Mouse (Mus musculus) right cerebral cortex, postnatal 10 days (tissue): Measurements from ENCODE around the gene Bbs7.
"Not testable (repeated sequence)": the region's sequence is repeated elsewhere in the genome, so short reads cannot be mapped to it uniquely, and the experiment has no call there.

Source experiments
- DNase-seq, 2 experiments: peaks; one replicate each; pipeline ENCODE4 v3.0.0; 2021; ENCODE audit warnings: low spot score in 2 of 2

The Bbs7 gene

GRCm38 (mm10) chr3:36613202-36613907 is at the start of gene Bbs7:
Bbs7 (minus strand) TSS chr3:36613477.
- DNase-seq = peak; percentile 98 to 99

DNA sequence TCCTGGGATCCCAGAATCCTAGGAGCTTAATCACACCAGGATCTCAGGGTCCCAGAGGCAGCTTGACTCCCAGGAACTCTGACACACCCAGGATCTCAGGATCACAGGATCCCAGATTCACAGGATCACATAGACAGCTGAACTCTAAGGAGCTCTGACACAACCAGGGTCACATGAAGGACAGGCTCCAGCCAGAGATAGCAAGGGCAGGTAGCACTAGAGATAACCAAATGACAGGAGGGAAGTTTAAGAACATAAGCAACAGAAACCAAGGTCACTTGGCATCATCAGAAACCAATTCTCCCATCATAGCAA is 31.9 kb upstream of the Bbs7 start:
- not testable (repeated sequence) for DNase-seq

- DNase-seq = no peak
Measured at GRCm38 (mm10) chr3:36644554-36645244, 31.4 kb upstream of the Bbs7 start.

- no peak for DNase-seq
Measured at GRCm38 (mm10) chr3:36643354-36643753, 30.1 kb upstream of the Bbs7 start.

- DNase-seq = no peak
Measured at GRCm38 (mm10) chr3:36642736-36643135, 29.5 kb upstream of the Bbs7 start.

- DNase-seq = no peak
Measured at GRCm38 (mm10) chr3:36640787-36641186, 27.5 kb upstream of the Bbs7 start.

DNA sequence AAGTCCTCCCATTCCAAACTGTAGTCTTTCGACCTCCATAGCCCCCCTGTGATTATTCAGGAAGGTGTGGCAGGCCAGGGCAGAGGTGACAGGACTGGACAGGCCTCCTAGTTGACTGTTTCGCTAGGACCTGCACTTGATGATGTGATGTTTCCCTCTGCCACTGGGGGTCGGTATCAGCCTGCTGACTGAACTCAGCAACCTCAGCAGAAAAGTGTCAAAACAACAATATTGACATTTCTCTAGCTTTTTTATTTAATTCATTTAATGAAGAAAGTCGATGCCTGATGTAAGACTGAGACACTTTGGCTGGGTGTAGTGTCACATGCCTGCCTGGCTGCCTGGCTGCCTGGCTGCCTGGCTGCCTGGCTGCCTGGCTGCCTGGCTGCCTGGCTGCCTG is 22.2 kb upstream of the Bbs7 start:
- peak; percentile 58 to 70 for DNase-seq

DNA sequence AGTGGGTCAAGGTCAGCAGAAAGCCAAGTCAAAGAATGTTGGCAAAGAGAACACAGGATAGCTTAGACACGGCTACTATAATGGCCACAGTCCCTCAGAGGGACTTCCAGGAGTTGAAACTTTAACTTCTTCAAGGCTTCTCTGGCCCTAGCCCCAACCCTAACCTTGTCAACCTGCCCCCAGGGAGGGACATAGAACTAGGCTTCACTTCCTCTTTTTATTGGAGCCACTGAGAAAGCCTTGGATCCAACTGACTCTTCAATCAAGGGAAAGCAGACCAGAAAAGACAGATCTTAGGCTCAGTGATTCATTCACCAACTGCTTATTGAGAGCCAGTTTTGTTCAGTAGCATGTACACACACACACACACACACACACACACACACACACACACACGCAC is 13.5 kb upstream of the Bbs7 start:
- no peak for DNase-seq

DNA sequence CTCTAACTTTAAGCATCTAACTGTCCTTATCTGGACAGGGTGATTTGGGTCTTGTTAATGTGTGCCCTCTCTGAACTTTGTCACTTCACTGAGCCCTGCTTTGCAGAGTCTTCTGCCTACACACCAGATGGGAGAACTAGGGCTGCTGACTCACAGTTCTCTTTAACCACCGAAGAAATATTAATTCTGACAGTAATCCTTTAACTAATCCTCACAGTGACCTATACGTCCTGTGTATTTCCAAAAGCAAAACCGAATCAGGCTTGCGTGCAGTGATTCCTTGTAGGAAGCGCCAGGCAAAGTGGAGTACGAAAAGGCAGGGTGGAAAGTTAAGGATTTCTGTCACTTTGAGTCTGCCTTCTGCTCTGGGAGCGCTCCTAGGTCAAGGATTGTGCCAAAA is 4.9 kb upstream of the Bbs7 start:
- DNase-seq = no peak

DNA sequence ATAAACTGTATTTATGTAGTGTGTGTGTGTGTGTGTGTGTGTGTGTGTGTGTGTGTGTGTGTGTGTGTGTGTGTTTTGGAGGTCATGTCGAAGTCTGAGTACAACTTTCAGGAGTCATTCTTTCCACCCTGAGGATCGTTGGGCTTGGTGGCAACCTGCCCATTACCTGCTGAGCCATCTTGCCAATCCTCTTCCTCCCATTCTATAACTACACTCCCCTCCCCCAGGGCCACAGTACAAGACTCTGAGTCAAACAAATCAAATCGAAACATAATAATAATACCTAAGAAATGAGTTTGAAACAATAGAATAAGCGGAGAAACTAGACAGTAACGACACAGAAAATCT is 605 bp upstream of the Bbs7 start:
- DNase-seq = peak; percentile 35 to 42

GRCm38 (mm10) chr3:36612687-36613086 is 590 bp downstream of the Bbs7 start:
- DNase-seq = no peak

GRCm38 (mm10) chr3:36605894-36606783 is 7.1 kb downstream of the Bbs7 start:
- DNase-seq = no peak

DNA sequence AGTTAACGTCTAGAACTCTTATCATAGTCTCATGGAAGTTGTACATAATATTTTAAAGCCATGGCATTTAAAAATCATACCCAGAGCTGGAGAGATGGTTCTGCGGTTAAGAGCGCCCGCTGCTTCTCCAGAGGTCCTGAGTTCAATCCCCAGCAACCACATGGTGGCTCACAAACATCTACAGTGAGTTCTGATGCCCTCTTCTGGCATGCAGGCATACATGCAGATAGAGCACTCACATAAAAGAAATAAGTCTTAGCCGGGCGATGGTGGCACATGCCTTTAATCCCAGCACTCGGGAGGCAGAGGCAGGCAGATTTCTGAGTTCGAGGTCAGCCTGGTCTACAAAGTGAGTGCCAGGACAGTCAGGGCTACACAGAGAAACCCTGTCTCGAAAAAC is 13.5 kb downstream of the Bbs7 start:
- DNase-seq = not testable (repeated sequence)

DNA sequence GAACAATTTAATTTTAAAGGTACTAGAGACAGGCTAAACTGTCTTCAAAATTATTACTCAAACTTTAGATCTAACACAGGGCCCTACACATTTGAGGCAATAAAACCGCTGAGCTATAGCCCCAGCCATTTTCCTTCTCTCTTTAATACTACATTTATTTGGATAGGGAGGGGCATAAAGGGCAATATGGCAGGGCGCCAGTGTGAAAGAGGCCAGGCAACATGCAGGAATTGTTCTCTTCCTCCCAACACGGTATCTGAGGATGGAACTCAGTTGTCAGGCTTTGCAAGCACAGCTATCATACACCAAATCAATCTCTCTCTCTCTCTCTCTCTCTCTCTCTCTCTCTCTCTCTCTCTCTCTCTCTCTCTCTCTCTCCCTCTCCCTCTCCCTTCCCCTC is 14.5 kb downstream of the Bbs7 start:
- no peak for DNase-seq

DNA sequence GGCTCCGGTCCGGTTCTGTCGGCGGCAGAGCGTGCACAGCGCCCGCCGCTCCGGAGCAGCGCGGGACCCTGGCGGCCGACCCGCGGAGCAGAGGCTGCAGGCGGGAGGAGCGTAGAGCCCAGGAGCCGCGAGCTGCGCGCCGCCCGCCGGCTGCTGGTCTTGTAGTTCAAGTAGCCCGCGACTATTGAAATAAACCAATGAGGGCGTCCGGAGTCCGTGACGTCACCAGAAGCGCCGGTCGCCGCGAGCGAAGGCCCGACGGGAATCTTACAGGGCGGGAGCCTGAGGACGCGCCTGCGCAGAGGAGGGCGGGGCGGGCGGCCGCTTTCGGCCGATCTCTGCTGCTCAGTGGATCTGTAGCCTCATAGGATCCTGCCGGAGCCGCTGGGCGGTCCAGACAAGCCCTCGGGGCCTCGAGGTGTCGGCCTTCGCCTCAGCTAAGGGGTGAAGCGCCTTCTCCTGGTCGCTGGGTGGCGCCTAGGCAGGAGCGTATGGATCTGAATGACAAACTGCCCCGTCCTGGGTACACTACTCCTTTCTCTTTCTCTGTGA is 41.4 kb downstream of the Bbs7 start, which contains the start of gene Ccna2:
TSS of gene Ccna2 (minus strand) at position 324 of the 552 bp plus-strand sequence.
- DNase-seq = peak; percentile 99

DNA sequence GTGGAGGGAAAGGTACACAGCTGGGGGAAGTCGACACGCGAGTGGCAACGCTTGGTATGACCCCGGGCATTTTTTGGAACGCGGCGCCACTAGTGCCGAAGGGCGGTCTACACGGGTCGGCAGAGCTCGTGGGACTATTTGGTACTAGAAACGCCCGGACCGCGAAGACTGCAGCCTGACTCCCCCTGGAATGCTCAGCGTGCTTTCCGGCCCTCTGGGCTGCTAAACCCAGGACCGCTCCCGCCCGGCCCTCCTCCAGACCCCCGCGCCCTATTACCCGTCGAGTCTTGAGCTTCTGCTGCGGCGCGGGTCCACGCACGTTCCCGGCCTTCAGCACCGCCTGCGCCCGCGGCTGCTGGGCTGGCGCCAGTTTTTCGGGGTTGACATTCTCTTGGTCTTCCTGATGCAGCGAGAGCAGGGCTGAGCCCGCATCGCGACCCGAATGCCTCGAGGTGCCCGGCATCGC is 41.9 kb downstream of the Bbs7 start:
- no peak for DNase-seq

DNA sequence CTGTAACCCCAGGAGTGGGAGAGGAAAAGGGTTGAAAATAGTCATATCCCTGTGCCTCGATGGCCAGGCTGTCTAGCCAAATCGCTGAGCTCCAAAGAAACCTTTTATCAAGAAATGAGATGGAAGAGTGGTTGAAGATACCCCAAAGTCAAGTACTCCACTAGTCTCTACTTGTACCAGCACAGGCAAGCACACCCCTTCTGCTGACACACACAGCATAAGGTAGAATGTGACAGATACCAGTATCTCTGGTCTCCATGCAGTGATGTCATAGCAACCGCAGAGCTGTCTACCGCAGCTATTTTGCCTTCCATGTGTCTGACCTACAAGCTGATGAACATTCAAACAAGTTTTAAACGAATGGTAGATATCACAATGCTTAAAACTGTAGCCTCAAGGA is 43.4 kb downstream of the Bbs7 start:
- DNase-seq = no peak

DNA sequence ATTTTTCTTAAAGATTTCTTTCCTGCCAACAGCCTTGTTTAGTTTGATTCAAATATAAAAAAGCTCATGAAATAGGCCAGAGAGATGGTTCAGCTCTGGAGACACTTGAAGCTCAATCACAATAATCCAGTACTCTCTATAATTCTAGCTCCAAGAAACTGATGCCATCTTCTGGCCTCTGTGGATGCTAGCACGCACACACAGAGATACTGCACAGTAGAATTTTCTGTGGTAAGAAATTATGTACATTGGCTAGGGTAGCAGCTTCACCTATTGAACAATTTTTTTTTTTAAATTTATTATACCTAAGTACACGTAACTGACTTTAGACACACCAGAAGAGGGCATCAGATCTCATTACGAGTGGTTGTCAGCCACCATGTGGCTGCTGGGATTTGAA is 49.6 kb downstream of the Bbs7 start:
- no peak for DNase-seq

DNA sequence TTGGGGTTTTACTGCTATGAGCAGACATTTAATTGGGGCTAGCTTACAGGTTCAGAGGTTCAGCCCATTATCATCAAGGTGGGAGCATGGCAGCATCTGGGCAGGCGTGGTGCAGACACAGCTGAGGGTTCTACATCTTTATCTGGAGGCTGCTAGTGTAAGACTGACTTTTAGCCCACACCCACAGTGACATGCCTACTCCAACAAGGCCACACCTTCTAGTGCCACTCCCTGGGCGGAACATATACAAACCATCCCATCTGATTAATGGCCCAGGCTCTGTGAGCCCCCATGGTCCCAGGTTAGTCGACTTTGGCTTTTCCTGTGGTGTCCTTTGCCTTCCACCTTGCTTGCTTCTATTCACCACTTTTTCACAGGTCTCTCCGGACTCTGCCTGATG is 53.7 kb downstream of the Bbs7 start:
- no peak for DNase-seq

DNA sequence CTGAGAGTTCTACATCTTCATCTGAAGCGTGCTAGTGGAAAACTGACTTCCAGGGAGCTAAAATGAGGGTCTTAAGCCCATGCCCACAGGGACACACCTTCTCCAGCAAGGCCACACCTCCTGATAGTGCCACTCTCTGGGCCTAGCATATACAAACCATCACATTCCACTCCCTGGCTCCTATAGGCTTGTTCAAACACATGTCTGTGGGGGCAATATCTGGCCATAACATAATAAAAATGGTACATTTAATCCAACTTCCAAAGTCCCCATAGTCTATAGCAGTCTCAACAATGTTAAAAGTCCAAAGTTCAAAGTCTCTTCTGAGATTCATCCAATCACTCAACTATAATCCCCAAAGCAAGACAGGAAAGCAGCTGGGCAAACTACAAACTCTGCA is 55.7 kb downstream of the Bbs7 start:
- no peak for DNase-seq

GRCm38 (mm10) chr3:36552406-36553047 is 60.8 kb downstream of the Bbs7 start, which contains the start of gene Exosc9:
Exosc9 (plus strand) TSS chr3:36552606.
- peak; percentile 96 to 97 for DNase-seq
